Mouse (Mus musculus) stomach, adult 2 months (tissue): ENCODE results near the gene Rassf4. TPM values are rescaled to one million over a fixed set of nuclear protein-coding genes. Genes with fewer than 3 reads are reported as not detected.

ENCODE experiments used
- polyA plus RNA-seq: library from polyadenylated mRNA; depleted of rRNA; stranded (reverse); fragments of >200 nt; gene quantifications from 2 replicates; pipeline ENCODE4 v1.2.3, GENCODE M21; 2012; rRNA removed

Rassf4 gene
- 1.5 and 2.3 TPM in 2 replicates for polyA plus RNA-seq

DNA sequence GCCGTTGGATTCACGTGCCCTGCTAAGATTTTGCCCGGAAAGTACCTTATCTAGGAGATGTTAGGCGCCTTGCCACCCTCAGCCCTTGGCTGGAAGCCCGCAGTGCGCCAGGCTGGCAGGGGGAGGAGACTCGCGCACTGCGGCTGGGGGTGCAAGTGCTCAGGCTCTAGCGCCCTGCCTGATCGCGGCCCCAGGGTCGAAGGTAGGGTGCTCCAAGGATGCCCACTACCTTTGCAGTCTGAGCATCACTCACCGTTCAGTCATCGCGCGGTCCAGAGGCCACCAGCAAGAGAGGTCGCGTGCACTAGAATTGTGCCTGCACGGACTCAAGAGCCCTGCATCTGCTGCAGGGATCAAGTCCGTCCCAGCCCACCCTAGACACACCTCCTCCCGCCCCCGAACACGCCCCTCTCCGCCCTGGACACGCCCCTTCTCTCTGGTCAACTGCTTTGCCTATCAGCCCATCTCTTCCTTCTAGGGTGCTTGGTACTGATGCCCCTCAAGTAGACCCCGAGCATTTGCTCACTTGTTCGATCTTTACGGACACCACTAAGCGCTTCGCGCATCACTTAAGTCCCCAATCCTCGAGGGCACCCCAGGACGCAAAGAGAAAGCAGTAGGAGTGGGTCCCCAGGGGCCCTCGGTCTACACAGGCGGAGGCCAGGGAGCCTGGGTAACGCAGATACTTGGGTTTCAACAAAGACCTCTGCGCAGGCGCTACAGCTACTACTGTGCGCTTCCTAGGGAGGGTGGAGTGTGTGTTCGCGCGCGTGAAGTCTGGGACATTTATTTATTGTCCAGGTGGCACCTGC, at the start of gene Rassf4:
Gene Rassf4 (minus strand): TSS at position 482 of the 812 bp plus-strand sequence.

DNA sequence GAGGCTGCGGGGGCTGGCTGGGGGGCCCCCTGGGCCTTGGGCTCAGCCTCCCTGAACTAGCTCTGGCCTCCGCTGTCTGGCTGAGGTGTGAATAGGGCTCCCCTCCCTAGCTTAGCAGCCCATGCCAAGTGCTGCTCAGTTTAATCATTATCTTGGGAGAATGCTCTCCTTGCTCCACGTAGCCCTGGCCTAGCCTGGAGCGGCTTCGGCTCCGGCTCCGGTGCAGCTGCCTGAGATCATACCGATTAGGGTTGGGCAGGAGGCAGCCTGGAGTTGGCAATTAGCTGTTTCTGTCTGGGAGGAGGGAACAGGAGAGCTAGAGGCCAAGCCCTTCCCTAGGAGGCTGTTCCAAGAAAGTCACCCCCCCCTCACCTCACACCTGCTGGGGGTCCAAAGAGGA, 42.9 kb upstream of the Rassf4 start, which contains the start of gene Tmem72:
Gene Tmem72 (minus strand): TSS at position 248 of the 400 bp plus-strand sequence.

DNA sequence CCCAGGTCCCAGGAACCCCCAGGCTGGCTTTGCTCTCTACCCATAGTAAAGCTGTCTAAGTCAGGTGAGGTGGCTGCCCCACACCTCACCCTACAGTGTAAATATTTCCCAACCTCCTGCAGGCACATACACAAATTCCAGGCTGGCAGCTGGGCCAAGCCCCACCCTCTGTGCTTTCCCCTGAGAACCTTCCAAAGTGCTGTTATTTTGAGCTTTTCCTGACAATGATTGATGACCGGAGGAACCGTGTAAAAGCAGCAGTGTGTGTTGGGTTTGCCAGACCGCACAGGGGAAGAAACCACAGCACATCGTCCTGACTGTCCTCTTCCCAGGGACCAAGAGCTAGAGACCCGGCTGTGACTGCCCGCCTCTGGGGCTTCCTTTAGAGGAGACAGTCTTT, 23.3 kb downstream of the Rassf4 start, which contains the start of gene Depp1:
Gene Depp1 (plus strand): TSS at position 204 of the 400 bp plus-strand sequence.

DNA sequence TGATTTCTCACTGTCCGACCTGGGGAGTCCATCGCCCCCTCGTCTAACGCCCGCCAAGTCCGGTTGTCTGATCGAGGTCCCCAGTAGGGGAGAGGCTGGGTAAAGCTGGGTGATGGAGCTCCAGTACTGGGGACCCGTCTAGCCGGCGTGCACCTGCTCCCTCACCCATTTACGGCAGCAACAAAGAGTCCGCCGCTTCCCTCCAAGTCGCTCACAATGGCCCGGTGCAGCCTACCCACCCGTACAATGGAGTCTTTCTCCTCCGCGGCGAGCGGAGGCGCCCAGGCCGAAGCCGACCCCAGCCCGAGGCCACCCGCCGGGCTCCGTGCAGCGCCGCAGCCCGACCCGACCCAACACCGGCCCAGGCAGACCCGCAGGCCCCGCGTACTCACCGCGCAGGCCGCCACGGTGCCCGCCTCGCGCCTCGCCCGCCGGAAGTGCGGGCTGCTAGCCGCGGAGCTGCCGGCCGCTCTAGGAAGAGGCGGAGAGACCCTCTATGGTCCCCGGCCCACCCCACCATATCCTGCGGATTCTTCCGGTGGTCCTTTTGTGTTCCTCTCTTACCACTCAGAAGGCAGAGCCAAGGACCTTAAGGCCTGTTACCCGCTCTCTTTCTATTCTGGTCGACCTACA, 45.1 kb downstream of the Rassf4 start, which contains the start of gene Zfp422:
Gene Zfp422 (minus strand): TSS at position 461 of the 633 bp plus-strand sequence.

DNA sequence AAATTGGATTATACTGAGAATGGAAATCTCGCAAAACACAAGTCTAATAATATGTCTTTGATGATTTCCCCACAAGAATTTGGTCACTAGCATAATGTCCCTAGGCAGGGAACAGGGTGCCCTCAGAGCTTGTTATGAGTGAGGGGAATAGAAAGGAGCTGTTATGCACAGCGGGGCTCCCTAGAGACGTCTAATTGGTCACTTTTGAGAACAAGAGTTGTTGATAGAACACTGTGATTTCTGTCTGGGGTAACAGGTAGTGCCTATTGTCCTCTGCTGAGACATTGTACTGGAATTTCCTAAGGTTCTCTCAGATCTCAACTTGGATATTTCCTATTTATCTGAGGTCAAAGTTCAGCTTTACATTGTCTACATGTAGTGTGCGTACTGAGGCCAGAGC, 89.7 kb downstream of the Rassf4 start, which contains the start of gene Olfr215:
Gene Olfr215 (minus strand): TSS at position 101 of the 400 bp plus-strand sequence.

Other genes starting within 250 kb of the Rassf4 start
- gene Alox5, start 212.8 kb downstream of the Rassf4 start, polyA plus RNA-seq = 2.3 and 2.5 TPM in 2 replicates
- gene Olfr211, start 184.9 kb downstream of the Rassf4 start, polyA plus RNA-seq = not detected in 2 replicates
- not detected in 2 replicates for gene Olfr212, start 167.4 kb downstream of the Rassf4 start, polyA plus RNA-seq
- gene Olfr213, start 135.5 kb downstream of the Rassf4 start, polyA plus RNA-seq = not detected in 2 replicates
- not detected in 2 replicates for gene Gm5580, start 122.8 kb downstream of the Rassf4 start, polyA plus RNA-seq
- gene Olfr214, start 119.7 kb downstream of the Rassf4 start, polyA plus RNA-seq = not detected in 2 replicates
- not detected in 2 replicates for gene Olfr215, start 89.8 kb downstream of the Rassf4 start, polyA plus RNA-seq
- 3.8 and 4.4 TPM in 2 replicates for gene Zfp422, start 45.0 kb downstream of the Rassf4 start, polyA plus RNA-seq
- gene Depp1, start 23.3 kb downstream of the Rassf4 start, polyA plus RNA-seq = 7.7 and 9.2 TPM in 2 replicates
- gene Tmem72, start 43.0 kb upstream of the Rassf4 start, polyA plus RNA-seq = under 0.01 and 0.01 TPM in 2 replicates